ENCODE assay signal across 8 mouse cellular contexts in the genomic region with DNA sequence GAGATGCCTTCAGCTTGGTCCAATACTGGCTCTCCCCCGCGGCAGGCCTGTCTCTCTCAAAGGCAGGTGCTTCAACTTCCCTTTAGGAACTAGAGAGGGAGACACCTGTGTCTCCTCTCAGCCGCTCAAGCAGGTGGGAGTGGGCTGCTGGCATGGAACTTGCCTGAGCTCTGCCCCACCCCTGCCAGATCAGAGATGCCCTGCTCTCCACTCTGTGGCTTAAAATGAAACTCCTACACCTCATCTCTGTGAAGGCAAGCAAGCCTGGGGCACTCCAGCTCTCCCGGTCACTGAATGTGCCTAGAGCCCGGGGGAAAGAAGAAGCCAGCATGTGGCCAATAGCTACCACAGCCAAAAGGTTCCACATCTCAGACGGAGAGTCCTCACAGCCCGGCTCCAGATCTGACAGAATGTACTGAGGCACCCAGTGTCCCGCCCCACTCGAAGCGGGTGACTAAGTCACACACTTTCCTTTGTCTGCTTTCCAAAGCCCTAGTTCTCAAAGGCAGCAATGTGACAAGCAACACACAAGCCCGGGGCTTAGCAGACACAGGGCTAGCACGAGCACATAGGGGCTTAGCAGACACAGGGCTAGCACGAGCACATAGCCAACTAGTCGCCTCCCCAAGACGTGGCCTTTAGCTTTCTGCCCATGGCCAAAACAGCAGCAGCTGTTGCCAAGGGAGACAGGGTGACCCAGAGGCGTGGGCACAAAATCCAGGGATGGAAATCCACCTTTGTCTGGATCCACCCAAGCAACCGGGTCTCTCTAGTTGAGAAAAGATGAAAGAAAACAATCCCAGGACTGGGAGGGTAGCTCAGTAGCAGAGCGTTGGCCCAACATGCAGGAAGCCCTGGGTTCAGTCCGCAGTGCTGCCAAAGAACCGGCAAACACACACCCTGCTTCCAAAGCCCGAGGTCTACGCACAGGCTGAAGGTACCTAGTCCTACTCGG. TPM values are rescaled to one million over a fixed set of nuclear protein-coding genes. Genes with fewer than 3 reads are reported as not detected.
DNase-seq lines count a peak whose midpoint lies in the region; ATAC-seq and TF ChIP-seq lines count a peak whose summit lies in the region.

No protein-coding gene starts in this region.

- H3K9ac ChIP-seq in forebrain, embryonic 11.5 days (ENCODE audit: low read length): peak overlapping the region; percentile 97

- no peaks in the 10 kb centered on the region for H3K27me3 ChIP-seq in kidney, adult 2 months (replicated peaks; ENCODE audit: control insufficient read depth, insufficient read depth, low read length)
- H3K27me3 ChIP-seq in forebrain, embryonic 11.5 days (ENCODE audit: control insufficient read depth, insufficient read depth, low read length): no peaks in the 10 kb centered on the region; the same call in 1 of the 2 replicates

- DNase-seq in kidney, adult 2 months: peak; percentile 32
- no peak for DNase-seq in kidney, postnatal 10 days
- peak; percentile 30 for DNase-seq in NIH3T3 (ENCODE audit: low read depth)
- peak; percentile 60 for DNase-seq in forebrain, embryonic 11.5 days (ENCODE audit: low spot score)
- peak; percentile 63 for DNase-seq in induced T-regulatory cell, adult 2 months (ENCODE audit: low read depth)
- peak; percentile 79 for DNase-seq in lung, postnatal 36 days
- peak; percentile 41 for DNase-seq in thymus, postnatal 0 days (ENCODE audit: low spot score)

- no peaks in the 10 kb centered on the region for H3K9me3 ChIP-seq in forebrain, embryonic 11.5 days (ENCODE audit: control insufficient read depth, low read length)

- ATAC-seq in forebrain, embryonic 11.5 days (replicated peaks; ENCODE audit: low FRiP score): no peak
- ATAC-seq in activated CD4-positive, CD25-positive, alpha-beta regulatory T cell, adult 4 months: no peak

- H3K4me2 ChIP-seq in forebrain, embryonic 11.5 days (ENCODE audit: low read depth, low read length, severe bottlenecking): peak overlapping the region; percentile 90

- peak overlapping the region; percentile 19 for H3K4me3 ChIP-seq in kidney, adult 2 months (ENCODE audit: insufficient read depth, low read depth, low read length)
- H3K4me3 ChIP-seq in forebrain, embryonic 11.5 days (ENCODE audit: low read depth, low read length): peak overlapping the region; percentile 85

- no peak for TF ChIP-seq CTCF in kidney, adult 2 months (conservative IDR thresholded peaks at IDR 0.05; ENCODE audit: insufficient read depth, insufficient read length, low read depth, low read length)

- H3K27ac ChIP-seq in kidney, adult 2 months (ENCODE audit: insufficient read depth, low read depth, low read length): no peak overlapping the region; the same call in 1 of the 2 replicates
- H3K27ac ChIP-seq in forebrain, embryonic 11.5 days (ENCODE audit: low read depth, low read length): no peak overlapping the region

- 20% methylated on average over 23 of the region's 23 CpGs for WGBS in kidney, adult 2 months
- 29% methylated on average over 23 of the region's 23 CpGs for WGBS in forebrain, embryonic 11.5 days

- peaks cover 39% of the 10 kb centered on the region for H3K4me1 ChIP-seq in kidney, adult 2 months (ENCODE audit: control insufficient read depth, insufficient read depth, low read length)
- H3K4me1 ChIP-seq in forebrain, embryonic 11.5 days (replicated peaks; ENCODE audit: control insufficient read depth, insufficient read depth, low read length): peaks cover 37% of the 10 kb centered on the region

- H3K36me3 ChIP-seq in kidney, adult 2 months (ENCODE audit: control insufficient read depth, insufficient read depth, low read length): no peaks in the 10 kb centered on the region
- H3K36me3 ChIP-seq in forebrain, embryonic 11.5 days (ENCODE audit: control insufficient read depth, insufficient read depth, low read length): no peaks in the 10 kb centered on the region

- no peak for TF ChIP-seq POLR2A in kidney, adult 2 months (IDR thresholded peaks at IDR 0.05; ENCODE audit: low read depth, low read length)

RNA-seq across cellular contexts. Expression of a gene that starts 3.0 kb away (rescaled TPM):
- 33.5 and 37.0 TPM in 2 replicates for polyA plus RNA-seq in kidney, adult 2 months (2012; rRNA removed)
- 16.6 and 17.9 TPM in 2 replicates for polyA plus RNA-seq in forebrain, embryonic 11.5 days (2014; fragmentation: Nextera tagmentation; extraction: Ambion mirVana)
- 18.5 and 21.1 TPM in 2 replicates for polyA plus RNA-seq in thymus, postnatal 0 days (2015; fragmentation: Nextera tagmentation; extraction: Ambion mirVana)
- 10 to 100 TPM; 15.0 to 16.8 TPM for polyA plus RNA-seq in activated CD4-positive, CD25-positive, alpha-beta regulatory T cell, adult 4 months (2017; shearing (Covaris generic))
